Mouse (Mus musculus): ENCODE data around the gene H2afx. TPM values are rescaled to one million over a fixed set of nuclear protein-coding genes. Genes with fewer than 3 reads are reported as not detected.

H2afx gene
- polyA plus RNA-seq, 1 experiment from 2014 or later, result 363 TPM

DNA sequence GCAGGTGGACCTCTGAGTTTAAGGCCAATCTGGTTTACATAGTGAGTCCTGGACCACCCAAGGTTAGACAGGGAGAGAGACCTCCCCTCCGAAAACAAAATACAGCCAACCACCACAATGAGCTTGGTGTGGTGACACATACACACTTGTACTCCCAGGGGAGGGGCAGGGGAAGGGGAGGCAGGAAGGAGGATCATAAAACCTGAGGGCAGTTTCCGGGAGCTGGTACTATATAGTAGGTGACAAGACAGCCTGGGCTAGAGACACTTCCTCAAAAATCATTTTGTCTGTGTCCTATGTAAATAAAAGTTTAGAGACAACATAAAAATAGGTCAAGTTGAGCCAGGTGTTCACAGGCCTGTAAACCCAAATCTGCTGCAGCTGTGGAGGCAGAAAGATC is 27.2 kb upstream of the H2afx start:
- no peaks in the 10 kb centered on the region for H3K9me3 ChIP-seq
- no peak overlapping the region for H3K4me3 ChIP-seq
- no peak overlapping the region for H3K9ac ChIP-seq (replicated peaks)
- no peak for ATAC-seq (ENCODE audit: low FRiP score, low read depth)
- no peaks in the 10 kb centered on the region for H3K27me3 ChIP-seq
- no peak overlapping the region for H3K4me2 ChIP-seq (replicated peaks)
- H3K4me1 ChIP-seq, result peaks cover 27% of the 10 kb centered on the region
- H3K27ac ChIP-seq (replicated peaks), result no peak overlapping the region
- H3K36me3 ChIP-seq, result peaks cover 6% of the 10 kb centered on the region
- 83% methylated on average over 2 of the region's 2 CpGs for WGBS

DNA sequence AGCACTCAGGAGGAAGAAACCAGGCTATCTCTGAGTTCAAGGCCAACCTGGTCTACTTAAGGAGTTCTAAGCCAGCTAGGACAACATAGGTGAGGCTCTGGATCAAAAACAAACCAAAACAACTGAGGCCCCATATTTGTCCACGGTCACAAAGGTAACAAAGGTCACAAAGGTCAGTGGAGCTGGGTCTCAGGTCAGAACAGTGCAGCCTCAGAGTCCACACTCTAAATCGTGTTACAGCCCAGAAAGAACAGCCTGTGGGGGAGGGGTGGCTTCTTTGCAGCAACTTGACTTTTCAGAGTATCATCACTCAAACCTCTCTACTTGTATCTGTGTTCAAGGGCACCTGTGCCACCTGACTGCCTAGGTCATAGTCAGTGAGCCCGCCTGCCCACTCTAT is 24.7 kb upstream of the H2afx start:
- Histone ChIP-seq H3K4me1 (peaks cover 15% of the 10 kb centered on the region), H3K4me3 (no peak overlapping the region), H3K4me2 (replicated peaks) (no peak overlapping the region), H3K27me3 (no peaks in the 10 kb centered on the region; the same call in 1 of the 2 replicates), H3K27ac (replicated peaks) (no peak overlapping the region), H3K9ac (replicated peaks) (no peak overlapping the region), H3K9me3 (no peaks in the 10 kb centered on the region), H3K36me3 (peaks cover 22% of the 10 kb centered on the region)
- no peak for ATAC-seq (ENCODE audit: low FRiP score, low read depth)
- 61% methylated on average over 3 of the region's 3 CpGs for WGBS

- Histone ChIP-seq H3K4me3 (no peak overlapping the region), H3K9me3 (no peaks in the 10 kb centered on the region), H3K36me3 (peaks cover 32% of the 10 kb centered on the region), H3K9ac (replicated peaks) (no peak overlapping the region), H3K4me1 (peaks cover 12% of the 10 kb centered on the region), H3K27me3 (no peaks in the 10 kb centered on the region; the same call in none of the 2 replicates), H3K4me2 (replicated peaks) (no peak overlapping the region), H3K27ac (replicated peaks) (no peak overlapping the region)
- no peak for ATAC-seq (ENCODE audit: low FRiP score, low read depth)
- 27% methylated on average over 10 of the region's 10 CpGs for WGBS
Observed at GRCm38 (mm10) chr9:44310750-44311135, 23.8 kb upstream of the H2afx start.

DNA sequence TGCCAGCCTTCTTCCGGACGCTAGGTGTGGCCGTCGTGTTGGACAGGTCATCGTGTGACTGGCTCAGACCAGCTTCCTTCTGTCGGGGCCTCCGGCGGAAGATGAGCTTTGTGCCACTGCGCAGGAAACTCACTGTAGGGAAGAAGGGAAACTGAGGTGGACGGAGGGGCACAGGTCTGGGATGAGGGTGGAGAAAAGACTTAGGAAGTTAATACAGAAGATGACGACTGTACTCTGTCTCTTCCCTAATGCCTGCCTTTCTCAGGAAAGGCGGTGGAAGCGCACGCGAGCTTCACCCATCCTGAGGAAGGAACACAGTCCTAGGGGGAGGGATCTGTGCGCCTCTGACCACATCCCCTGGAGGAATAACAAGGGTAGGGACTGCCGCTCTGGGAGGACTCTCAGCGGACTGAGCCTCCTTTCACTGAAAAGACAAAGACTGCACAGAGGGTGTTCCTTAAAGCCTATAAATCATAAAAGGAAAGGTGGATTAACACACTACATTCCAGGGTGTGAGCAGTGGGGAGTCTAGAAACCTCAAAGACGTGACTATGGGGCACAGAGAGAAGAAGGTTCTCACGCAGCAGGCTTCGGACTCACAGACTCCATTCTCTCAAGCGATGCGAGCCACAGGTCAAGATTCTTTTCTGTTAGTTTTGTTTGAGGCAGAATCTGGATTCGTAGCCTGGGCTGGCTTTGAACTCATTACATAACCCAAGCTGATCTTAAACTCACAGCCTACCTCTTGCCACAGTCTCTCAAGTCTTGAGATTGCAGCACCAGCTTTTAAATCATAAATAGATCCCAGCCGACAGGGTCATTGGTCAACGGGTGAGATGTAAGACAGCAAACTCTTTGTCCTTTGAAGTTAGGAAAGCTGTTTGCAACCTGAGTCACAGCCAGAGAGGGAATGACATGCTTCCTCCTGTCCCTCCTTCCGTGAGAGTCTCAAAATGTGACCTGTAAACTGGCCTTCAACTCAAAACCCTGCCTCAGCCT is 23.1 kb upstream of the H2afx start:
- peak overlapping the region; percentile 5; the same call in 1 of the 2 replicates for H3K4me2 ChIP-seq (replicated peaks)
- peaks cover 12% of the 10 kb centered on the region for H3K4me1 ChIP-seq
- no peak for ATAC-seq (ENCODE audit: low FRiP score, low read depth)
- no peak overlapping the region for H3K4me3 ChIP-seq
- H3K36me3 ChIP-seq, result peaks cover 38% of the 10 kb centered on the region
- WGBS, result 3% methylated on average over 27 of the region's 27 CpGs
- peak overlapping the region; percentile 20; the same call in 1 of the 2 replicates for H3K27ac ChIP-seq (replicated peaks)
- H3K27me3 ChIP-seq, result no peaks in the 10 kb centered on the region; the same call in none of the 2 replicates
- H3K9ac ChIP-seq (replicated peaks), result no peak overlapping the region
- H3K9me3 ChIP-seq, result no peaks in the 10 kb centered on the region

- Histone ChIP-seq H3K4me2 (replicated peaks) (no peak overlapping the region), H3K27ac (replicated peaks) (no peak overlapping the region), H3K9me3 (no peaks in the 10 kb centered on the region), H3K36me3 (peaks cover 43% of the 10 kb centered on the region), H3K4me1 (peaks cover 28% of the 10 kb centered on the region), H3K27me3 (no peaks in the 10 kb centered on the region; the same call in none of the 2 replicates), H3K9ac (replicated peaks) (no peak overlapping the region), H3K4me3 (no peak overlapping the region)
- WGBS, result 73% methylated on average over 19 of the region's 19 CpGs
- no peak for ATAC-seq (ENCODE audit: low FRiP score, low read depth)
Observed at GRCm38 (mm10) chr9:44313476-44314256, 20.8 kb upstream of the H2afx start.

- WGBS, result 61% methylated on average over 4 of the region's 4 CpGs
- Histone ChIP-seq H3K4me1 (peaks cover 33% of the 10 kb centered on the region), H3K4me2 (replicated peaks) (no peak overlapping the region), H3K4me3 (no peak overlapping the region), H3K9ac (replicated peaks) (no peak overlapping the region), H3K36me3 (peaks cover 43% of the 10 kb centered on the region), H3K9me3 (no peaks in the 10 kb centered on the region), H3K27ac (replicated peaks) (no peak overlapping the region), H3K27me3 (no peaks in the 10 kb centered on the region; the same call in none of the 2 replicates)
- no peak for ATAC-seq (ENCODE audit: low FRiP score, low read depth)
Observed at GRCm38 (mm10) chr9:44314257-44314547, 20.3 kb upstream of the H2afx start.

GRCm38 (mm10) chr9:44314910-44315309 is 19.6 kb upstream of the H2afx start:
- Histone ChIP-seq H3K9me3 (no peaks in the 10 kb centered on the region), H3K9ac (replicated peaks) (no peak overlapping the region), H3K27ac (replicated peaks) (no peak overlapping the region), H3K36me3 (peaks cover 43% of the 10 kb centered on the region), H3K4me3 (no peak overlapping the region), H3K4me1 (peaks cover 37% of the 10 kb centered on the region), H3K27me3 (no peaks in the 10 kb centered on the region; the same call in none of the 2 replicates), H3K4me2 (replicated peaks) (no peak overlapping the region)
- ATAC-seq (ENCODE audit: low FRiP score, low read depth), result no peak
- 92% methylated on average over 18 of the region's 18 CpGs for WGBS

DNA sequence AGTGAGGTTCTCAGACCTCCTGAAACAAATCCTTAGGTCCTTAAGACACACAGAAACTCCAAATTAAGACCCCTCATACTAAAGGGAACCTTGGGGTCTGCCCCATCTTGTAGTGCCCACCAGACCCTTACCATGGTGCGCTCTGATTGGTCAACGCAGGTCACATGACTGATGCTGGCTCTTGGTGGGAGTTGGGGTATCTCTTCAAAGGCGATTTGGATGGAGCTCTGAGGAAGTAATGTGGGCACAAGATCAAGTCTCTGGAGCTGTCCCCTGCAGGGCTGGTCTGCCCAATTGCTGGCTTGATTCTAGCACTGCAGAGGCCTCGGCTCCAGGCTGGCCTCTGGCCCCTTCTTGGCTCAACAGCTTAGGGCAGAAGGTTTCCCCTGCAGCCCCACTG is 17.0 kb upstream of the H2afx start:
- no peak overlapping the region for H3K9ac ChIP-seq (replicated peaks)
- 69% methylated on average over 4 of the region's 4 CpGs for WGBS
- H3K36me3 ChIP-seq, result peaks cover 43% of the 10 kb centered on the region
- peaks cover 31% of the 10 kb centered on the region for H3K4me1 ChIP-seq
- ATAC-seq (ENCODE audit: low FRiP score, low read depth), result no peak
- no peaks in the 10 kb centered on the region for H3K9me3 ChIP-seq
- no peak overlapping the region for H3K4me3 ChIP-seq
- no peak overlapping the region for H3K27ac ChIP-seq (replicated peaks)
- H3K27me3 ChIP-seq, result no peaks in the 10 kb centered on the region; the same call in none of the 2 replicates
- peak overlapping the region; percentile 92 for H3K4me2 ChIP-seq (replicated peaks)

- no peak for ATAC-seq (ENCODE audit: low FRiP score, low read depth)
- H3K36me3 ChIP-seq, result peaks cover 36% of the 10 kb centered on the region
- H3K27ac ChIP-seq (replicated peaks), result no peak overlapping the region
- no peaks in the 10 kb centered on the region; the same call in none of the 2 replicates for H3K27me3 ChIP-seq
- WGBS, result 27% methylated on average over 5 of the region's 5 CpGs
- H3K9ac ChIP-seq (replicated peaks), result peak overlapping the region; percentile 91
- H3K9me3 ChIP-seq, result no peaks in the 10 kb centered on the region
- H3K4me2 ChIP-seq (replicated peaks), result peak overlapping the region; percentile 92
- H3K4me1 ChIP-seq, result peaks cover 31% of the 10 kb centered on the region
- H3K4me3 ChIP-seq, result peak overlapping the region; percentile 95
Observed at GRCm38 (mm10) chr9:44318076-44318825, 16.2 kb upstream of the H2afx start.

GRCm38 (mm10) chr9:44318826-44319095 is 15.7 kb upstream of the H2afx start:
- Histone ChIP-seq H3K27me3 (no peaks in the 10 kb centered on the region; the same call in none of the 2 replicates), H3K4me2 (replicated peaks) (peak overlapping the region; percentile 92), H3K4me1 (peaks cover 31% of the 10 kb centered on the region), H3K9me3 (no peaks in the 10 kb centered on the region), H3K9ac (replicated peaks) (peak overlapping the region; percentile 91), H3K36me3 (peaks cover 31% of the 10 kb centered on the region), H3K4me3 (peak overlapping the region; percentile 95), H3K27ac (replicated peaks) (no peak overlapping the region; the same call in 1 of the 2 replicates)
- 33% methylated on average over 3 of the region's 3 CpGs for WGBS
- no peak for ATAC-seq (ENCODE audit: low FRiP score, low read depth)

DNA sequence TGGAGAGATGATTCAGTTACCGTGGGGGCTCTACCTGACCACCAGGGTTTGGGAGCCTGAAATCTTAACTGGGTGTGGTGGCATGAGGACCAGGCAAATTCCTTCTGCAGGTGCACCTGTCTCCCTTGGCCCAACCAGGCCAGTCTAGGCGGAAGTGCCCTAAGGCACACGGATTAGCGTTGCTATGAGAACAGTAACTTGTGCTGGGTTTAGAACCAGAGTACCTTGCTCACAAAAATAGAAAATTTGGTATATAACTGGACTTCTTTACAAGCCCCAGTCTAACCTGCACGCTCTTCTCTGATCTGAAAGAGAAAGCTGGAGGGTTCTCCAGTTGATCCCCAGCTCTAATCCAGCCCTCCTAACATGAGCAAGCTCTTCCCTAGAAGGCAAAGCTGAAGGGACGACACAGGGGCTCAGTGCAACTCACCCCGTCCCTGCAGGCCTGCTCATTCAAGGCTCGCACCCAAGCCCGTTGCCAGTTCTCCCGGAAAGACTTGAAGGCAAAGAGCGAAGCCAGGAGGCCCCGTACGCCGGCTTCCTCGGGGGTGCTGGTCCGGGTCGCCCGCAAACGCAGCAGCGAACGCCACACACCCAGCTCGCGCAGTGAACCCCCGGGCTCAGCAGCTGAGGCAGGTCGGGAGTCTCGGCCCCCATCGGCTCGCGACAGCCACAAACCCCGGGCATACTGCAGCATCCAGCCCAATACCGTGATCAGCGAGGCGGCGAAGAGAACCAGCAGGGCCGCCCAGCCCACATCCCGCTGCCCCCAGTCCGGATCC is 15.2 kb upstream of the H2afx start:
- WGBS, result 2% methylated on average over 37 of the region's 37 CpGs
- ATAC-seq (ENCODE audit: low FRiP score, low read depth), result no peak; the same call in 1 of the 2 replicates
- H3K9me3 ChIP-seq, result no peaks in the 10 kb centered on the region

More for the DNA sequence above, 15.2 kb upstream of the H2afx start:
- Histone ChIP-seq H3K4me3 (peak overlapping the region; percentile 95), H3K27me3 (no peaks in the 10 kb centered on the region; the same call in none of the 2 replicates), H3K4me1 (peaks cover 31% of the 10 kb centered on the region), H3K4me2 (replicated peaks) (peak overlapping the region; percentile 92), H3K27ac (replicated peaks) (peak overlapping the region; percentile 80), H3K9ac (replicated peaks) (peak overlapping the region; percentile 91), H3K36me3 (peaks cover 26% of the 10 kb centered on the region)
